Mouse (Mus musculus) liver, embryonic 14.5 days (tissue): Measurements from ENCODE around the gene Slc1a6.

Experiments
- CTCF ChIP-seq: IDR thresholded peaks from 2 replicates; pipeline ENCODE4 v1.5.1; 2016; ENCODE audit warnings: antibody characterized with exemption, low read depth, control low read depth
- EP300 ChIP-seq: IDR thresholded peaks from 2 replicates; pipeline ENCODE4 v1.6.1; 2016; ENCODE audit warnings: antibody characterized with exemption, low read depth

- TF ChIP-seq CTCF (no peak), EP300 (no peak)
Measured at GRCm38 (mm10) chr10:78787566-78788087, 7.3 kb downstream of the Slc1a6 start.
